Mouse (Mus musculus) retina, postnatal 1 day (tissue): ENCODE results near the gene Zfp747.
"Not testable (repeated sequence)": the region's sequence is repeated elsewhere in the genome, so short reads cannot be mapped to it uniquely, and the experiment has no call there.

Experiments used
- DNase-seq: peaks from one replicate; pipeline ENCODE4 v3.0.0-alpha.2; 2012

Gene Zfp747

GRCm38 (mm10) chr7:127375271-127376245 is at the start of gene Zfp747:
Gene Zfp747, minus strand, starts transcription at chr7:127376050.
- DNase-seq, result peak; percentile 96

- no peak for DNase-seq
Measured at GRCm38 (mm10) chr7:127425291-127425690, 49.4 kb upstream of the Zfp747 start.

GRCm38 (mm10) chr7:127422247-127422646 is 46.4 kb upstream of the Zfp747 start:
- no peak for DNase-seq

GRCm38 (mm10) chr7:127421388-127422191 is 45.7 kb upstream of the Zfp747 start, which contains the start of gene Zfp688:
Gene Zfp688, minus strand, starts transcription at chr7:127422068.
- peak; percentile 93 for DNase-seq

- DNase-seq, result no peak
Measured at GRCm38 (mm10) chr7:127411418-127411817, 35.6 kb upstream of the Zfp747 start.

- peak; percentile 95 for DNase-seq
Measured at GRCm38 (mm10) chr7:127406002-127406987, 30.4 kb upstream of the Zfp747 start, which contains the start of gene Zfp764. Gene Zfp764, minus strand, starts transcription at chr7:127406822.

GRCm38 (mm10) chr7:127404101-127404500 is 28.3 kb upstream of the Zfp747 start:
- DNase-seq, result not testable (repeated sequence)

GRCm38 (mm10) chr7:127402980-127403379 is 27.1 kb upstream of the Zfp747 start:
- DNase-seq, result no peak

- peak; percentile 1 for DNase-seq
Measured at GRCm38 (mm10) chr7:127400355-127400754, 24.5 kb upstream of the Zfp747 start.

GRCm38 (mm10) chr7:127393944-127394333 is 18.1 kb upstream of the Zfp747 start:
- DNase-seq, result no peak

GRCm38 (mm10) chr7:127393157-127393943 is 17.5 kb upstream of the Zfp747 start, which contains the start of gene E430018J23Rik:
Gene E430018J23Rik, minus strand, starts transcription at chr7:127393629.
- peak; percentile 99 for DNase-seq

- no peak for DNase-seq
Measured at GRCm38 (mm10) chr7:127392251-127392824, 16.5 kb upstream of the Zfp747 start.

GRCm38 (mm10) chr7:127391538-127391937 is 15.7 kb upstream of the Zfp747 start:
- DNase-seq, result no peak

GRCm38 (mm10) chr7:127390306-127390705 is 14.5 kb upstream of the Zfp747 start:
- DNase-seq, result no peak

- not testable (repeated sequence) for DNase-seq
Measured at GRCm38 (mm10) chr7:127388201-127388600, 12.4 kb upstream of the Zfp747 start.

- DNase-seq, result peak; percentile 95
Measured at GRCm38 (mm10) chr7:127386641-127387392, 11.0 kb upstream of the Zfp747 start, which contains the start of gene 9130019O22Rik. Gene 9130019O22Rik, minus strand, starts transcription at chr7:127387166.

GRCm38 (mm10) chr7:127385560-127385959 is 9.7 kb upstream of the Zfp747 start:
- DNase-seq, result not testable (repeated sequence)

GRCm38 (mm10) chr7:127378310-127378921 is 2.6 kb upstream of the Zfp747 start:
- no peak for DNase-seq

GRCm38 (mm10) chr7:127371870-127372269 is 4.0 kb downstream of the Zfp747 start:
- DNase-seq, result not testable (repeated sequence)
